Mouse (Mus musculus) C2C12 (cell line): ENCODE results near the gene Cisd3. TPM values are rescaled to one million over a fixed set of nuclear protein-coding genes. Genes with fewer than 3 reads are reported as not detected.
A peak's percentile ranks its signal among the peaks of the same experiment; 100 is the strongest.

Source experiments
- H3K27me3 ChIP-seq: one replicate; pipeline ENCODE4 v1.6.1; 2011; ENCODE audit not compliant: control insufficient read depth, insufficient read depth, insufficient read length
- H3K36me3 ChIP-seq: one replicate; pipeline ENCODE4 v1.6.1; 2011; ENCODE audit not compliant: control insufficient read depth, insufficient read depth
- H3K4me3 ChIP-seq: one replicate; pipeline ENCODE4 v1.5.1; 2011; ENCODE audit warnings: mild to moderate bottlenecking, control low read depth; ENCODE audit not compliant: poor library complexity, insufficient read depth, severe bottlenecking
- H3K79me2 ChIP-seq: one replicate; pipeline ENCODE4 v1.6.1; 2011; ENCODE audit not compliant: control insufficient read depth, insufficient read depth
- H3K79me3 ChIP-seq: one replicate; pipeline ENCODE4 v1.6.1; 2011; ENCODE audit warnings: low read depth, control low read depth
- H3ac ChIP-seq: one replicate; pipeline ENCODE3; 2011; ENCODE audit warnings: low read depth; ENCODE audit not compliant: control insufficient read depth, insufficient read length
- CEBPB ChIP-seq: IDR thresholded peaks from one replicate; pipeline ENCODE4 v1.6.1; 2011; ENCODE audit warnings: low read depth, mild to moderate bottlenecking, control low read depth, moderate library complexity
- CTCF ChIP-seq: IDR thresholded peaks from one replicate; pipeline ENCODE4 v1.5.1; 2011; ENCODE audit not compliant: control insufficient read depth, insufficient read depth, insufficient read length
- FOSL1 ChIP-seq: IDR thresholded peaks from one replicate; pipeline ENCODE4 v1.8.0; 2011; ENCODE audit warnings: mild to moderate bottlenecking, low read length; ENCODE audit not compliant: poor library complexity, insufficient read depth, severe bottlenecking
- MAX ChIP-seq: IDR thresholded peaks from one replicate; pipeline ENCODE4 v1.6.1; 2011; ENCODE audit warnings: mild to moderate bottlenecking, control low read depth
- MYOD1 ChIP-seq: IDR thresholded peaks from one replicate; pipeline ENCODE4 v1.6.1; 2011; ENCODE audit warnings: low read depth; ENCODE audit not compliant: control insufficient read depth, insufficient read length
- MYOG ChIP-seq: IDR thresholded peaks from one replicate; pipeline ENCODE4 v1.6.1; 2011; ENCODE audit not compliant: control insufficient read depth, insufficient read length; ENCODE audit errors: extremely low read depth
- USF1 ChIP-seq: IDR thresholded peaks from one replicate; pipeline ENCODE4 v1.6.1; 2011; ENCODE audit warnings: low read depth, mild to moderate bottlenecking, control low read depth, moderate library complexity
- polyA plus RNA-seq: library from polyadenylated mRNA; unstranded; fragments of >200 nt; fragmentation: generic; extraction: Trizol; gene quantifications from one replicate; pipeline ENCODE4 v1.2.1, GENCODE M21; 2012; ENCODE audit warnings: missing spikeins

Cisd3 gene
- polyA plus RNA-seq, 1 experiment: 110 TPM

- Histone ChIP-seq H3K79me2 (peaks cover 73% of the 10 kb centered on the region), H3K4me3 (no peak overlapping the region), H3K79me3 (peaks cover 55% of the 10 kb centered on the region), H3K36me3 (peaks cover 15% of the 10 kb centered on the region), H3ac (no peak overlapping the region), H3K27me3 (no peaks in the 10 kb centered on the region)
- no peak for TF ChIP-seq MAX
- no peak for TF ChIP-seq CTCF
- TF ChIP-seq MYOD1: no peak
- TF ChIP-seq USF1: no peak
- TF ChIP-seq CEBPB: no peak
- TF ChIP-seq MYOG: no peak
- TF ChIP-seq FOSL1: no peak
Measured at GRCm38 (mm10) chr11:97696669-97697068, 11.0 kb downstream of the Cisd3 start.

- H3K79me3 ChIP-seq: peaks cover 55% of the 10 kb centered on the region
- no peak overlapping the region for H3K4me3 ChIP-seq
- H3K79me2 ChIP-seq: peaks cover 70% of the 10 kb centered on the region
- H3ac ChIP-seq: no peak overlapping the region
- no peak for TF ChIP-seq CEBPB
- no peak for TF ChIP-seq FOSL1
- TF ChIP-seq MYOD1: no peak
- no peak for TF ChIP-seq MAX
- no peak for TF ChIP-seq USF1
- TF ChIP-seq CTCF: no peak
- no peak for TF ChIP-seq MYOG
- no peaks in the 10 kb centered on the region for H3K27me3 ChIP-seq
- peaks cover 9% of the 10 kb centered on the region for H3K36me3 ChIP-seq
Measured at GRCm38 (mm10) chr11:97697199-97697890, 11.7 kb downstream of the Cisd3 start.

- peak overlapping the region; percentile 91 for H3ac ChIP-seq
Measured at GRCm38 (mm10) chr11:97697891-97698529, 12.4 kb downstream of the Cisd3 start.

GRCm38 (mm10) chr11:97698741-97699611, 13.3 kb downstream of the Cisd3 start:
- TF ChIP-seq FOSL1: no peak
- no peak for TF ChIP-seq MYOD1
- peak; percentile 72 for TF ChIP-seq CTCF
- Histone ChIP-seq H3ac (peak overlapping the region; percentile 91), H3K27me3 (no peaks in the 10 kb centered on the region), H3K4me3 (peak overlapping the region; percentile 89), H3K36me3 (peaks cover under 1% of the 10 kb centered on the region), H3K79me3 (peaks cover 54% of the 10 kb centered on the region), H3K79me2 (peaks cover 62% of the 10 kb centered on the region)

More at GRCm38 (mm10) chr11:97697891-97698529, 12.4 kb downstream of the Cisd3 start:
- no peaks in the 10 kb centered on the region for H3K27me3 ChIP-seq
- no peak for TF ChIP-seq MYOG
- no peak for TF ChIP-seq FOSL1
- TF ChIP-seq CTCF: no peak
- TF ChIP-seq CEBPB: no peak
- TF ChIP-seq MYOD1: no peak
- TF ChIP-seq MAX: no peak
- no peak for TF ChIP-seq USF1
- H3K4me3 ChIP-seq: peak overlapping the region; percentile 89
- peaks cover 3% of the 10 kb centered on the region for H3K36me3 ChIP-seq
- H3K79me3 ChIP-seq: peaks cover 52% of the 10 kb centered on the region
- peaks cover 63% of the 10 kb centered on the region for H3K79me2 ChIP-seq

GRCm38 (mm10) chr11:97699626-97700002, 14.0 kb downstream of the Cisd3 start:
- TF ChIP-seq MYOD1: no peak
- peak; percentile 94 for TF ChIP-seq USF1
- Histone ChIP-seq H3K79me3 (peaks cover 55% of the 10 kb centered on the region), H3K36me3 (peaks cover 7% of the 10 kb centered on the region), H3K27me3 (no peaks in the 10 kb centered on the region), H3K79me2 (peaks cover 62% of the 10 kb centered on the region), H3ac (peak overlapping the region; percentile 91), H3K4me3 (peak overlapping the region; percentile 89)
